Mouse (Mus musculus): ENCODE results near the gene Plk2.

Plk2 gene

GRCm38 (mm10) chr13:110406152-110406551, 11.3 kb downstream of the Plk2 start:
- DNase-seq (ENCODE audit: low spot score in 2 of 2) = peak; percentile 43 to 45

GRCm38 (mm10) chr13:110412572-110413209, 17.8 kb downstream of the Plk2 start:
- no peak for DNase-seq (ENCODE audit: low spot score in 2 of 2)

- DNase-seq (ENCODE audit: low spot score in 2 of 2) = no peak
Measured at GRCm38 (mm10) chr13:110418656-110419055, 23.8 kb downstream of the Plk2 start.

- no peak for DNase-seq (ENCODE audit: low spot score in 2 of 2)
Measured at GRCm38 (mm10) chr13:110419640-110420039, 24.8 kb downstream of the Plk2 start.

GRCm38 (mm10) chr13:110422434-110422833, 27.6 kb downstream of the Plk2 start:
- no peak for DNase-seq (ENCODE audit: low spot score in 2 of 2)

DNA sequence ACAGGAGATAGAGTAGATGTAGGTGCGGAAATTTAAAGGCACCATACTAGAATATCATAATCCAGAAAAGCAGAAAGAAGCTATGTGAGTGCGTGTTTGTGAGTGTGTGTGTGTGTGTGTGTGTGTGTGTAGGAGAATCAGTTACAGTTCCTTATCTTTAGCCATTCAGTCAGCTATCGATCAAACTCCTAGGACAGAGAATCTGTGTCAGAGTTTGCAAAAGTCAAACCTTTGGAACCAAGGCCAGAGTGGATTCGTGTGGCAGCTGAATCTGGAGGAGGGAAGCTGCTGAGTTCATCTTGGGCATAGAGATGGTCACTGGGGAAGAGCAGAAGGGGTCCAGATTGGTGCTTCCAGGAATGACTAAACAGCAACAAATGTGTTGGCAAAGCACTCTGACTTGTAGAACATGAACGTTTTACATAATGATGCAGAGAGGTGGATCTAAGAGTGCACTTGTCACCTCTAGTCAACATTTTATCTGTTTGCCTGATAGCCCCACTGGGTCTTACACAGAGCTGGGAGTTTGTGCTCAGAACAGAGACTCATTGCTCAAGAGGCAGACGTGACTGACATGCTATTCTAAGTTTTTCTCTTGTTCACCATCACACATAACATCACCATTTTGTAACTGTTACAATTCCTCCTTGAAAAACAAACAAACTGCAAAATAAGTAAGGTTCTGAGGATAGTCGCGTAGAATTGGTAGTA, 30.8 kb downstream of the Plk2 start:
- no peak for DNase-seq (ENCODE audit: low spot score in 2 of 2)

DNA sequence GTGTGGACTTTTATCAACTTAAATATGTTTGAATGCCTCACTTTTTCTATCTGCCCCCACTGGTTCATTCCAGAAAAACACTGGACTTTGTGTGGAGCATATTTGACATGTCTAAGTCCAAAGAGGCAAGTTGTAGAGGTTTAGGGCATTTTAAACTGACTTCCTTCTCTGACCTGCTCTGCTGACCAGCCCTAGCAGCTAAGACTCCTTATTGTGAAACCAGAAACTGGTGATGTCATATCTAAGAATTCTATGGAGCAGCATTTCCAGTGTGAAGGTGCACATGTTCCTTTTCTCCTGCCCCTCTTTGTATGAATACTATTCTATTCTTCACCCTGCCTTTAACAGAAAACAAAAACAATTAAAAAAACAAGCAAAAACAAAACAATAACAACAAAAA, 36.5 kb downstream of the Plk2 start:
- DNase-seq (ENCODE audit: low spot score in 2 of 2) = no peak

GRCm38 (mm10) chr13:110432062-110432566, 37.3 kb downstream of the Plk2 start:
- DNase-seq (ENCODE audit: low spot score in 2 of 2) = no peak

DNA sequence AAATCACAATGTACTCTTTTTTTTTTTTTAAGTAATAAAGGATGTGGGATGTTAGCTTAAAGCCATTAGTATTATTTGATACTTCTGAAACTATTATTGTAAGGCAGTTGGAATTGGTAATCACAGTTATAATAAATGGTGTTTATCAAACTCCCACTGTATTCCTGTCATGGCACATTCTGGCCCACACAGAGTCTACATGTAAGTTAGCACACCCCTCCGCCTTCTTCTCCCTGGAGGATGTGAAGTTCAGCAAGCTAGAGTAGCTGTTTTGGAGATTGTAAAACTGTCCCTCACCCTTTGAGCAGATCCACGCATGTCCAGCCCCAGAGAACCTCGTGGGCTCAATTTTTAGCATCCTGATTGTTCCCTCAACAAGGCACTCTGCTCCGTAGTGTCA, 37.8 kb downstream of the Plk2 start:
- no peak for DNase-seq (ENCODE audit: low spot score in 2 of 2)

- DNase-seq (ENCODE audit: low spot score in 2 of 2) = peak in 1 of 2 experiments; percentile 20
Measured at GRCm38 (mm10) chr13:110436692-110437091, 41.8 kb downstream of the Plk2 start.

- DNase-seq (ENCODE audit: low spot score in 2 of 2) = no peak
Measured at GRCm38 (mm10) chr13:110438624-110439023, 43.8 kb downstream of the Plk2 start.

DNA sequence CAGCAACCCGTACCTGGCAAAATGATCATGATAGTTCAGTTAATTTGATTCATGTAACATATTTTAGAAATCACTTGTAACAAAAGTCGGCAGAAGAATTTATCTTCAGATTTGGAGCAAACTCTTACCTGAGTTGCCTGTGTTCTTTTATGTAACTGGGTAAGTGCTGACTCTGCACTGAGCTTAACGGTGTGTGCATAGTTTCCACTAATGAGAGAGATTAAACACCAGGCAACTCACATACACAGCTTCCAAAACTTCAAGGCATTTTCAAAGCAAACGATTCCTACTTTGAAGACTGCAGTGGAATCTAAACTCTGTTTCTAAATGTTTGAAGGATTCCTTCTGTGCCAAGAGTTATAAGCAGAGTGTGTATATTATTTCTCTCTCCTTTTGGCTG, 49.5 kb downstream of the Plk2 start:
- no peak for DNase-seq (ENCODE audit: low spot score in 2 of 2)

GRCm38 (mm10) chr13:110444894-110445293, 50.0 kb downstream of the Plk2 start:
- DNase-seq (ENCODE audit: low spot score in 2 of 2) = peak; percentile 18 to 44

DNA sequence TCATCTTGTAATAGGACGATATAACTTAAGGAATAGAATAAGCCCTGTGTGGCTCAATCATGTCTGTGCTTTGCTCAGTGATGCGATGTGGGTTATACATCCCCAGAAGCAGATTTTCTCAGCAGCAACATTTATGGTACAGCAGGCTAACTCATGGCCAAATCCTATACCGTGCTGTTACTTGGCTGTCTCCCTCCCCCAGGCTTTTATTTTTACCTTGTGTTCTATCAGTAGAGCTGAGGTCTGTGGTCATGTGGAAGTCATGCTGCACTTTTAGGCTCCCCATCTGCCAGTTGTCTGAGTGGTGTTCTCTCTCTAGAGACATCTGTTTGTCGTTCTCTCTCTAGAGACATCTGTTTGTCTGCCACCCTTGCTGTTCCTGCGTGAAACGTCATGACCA, 51.6 kb downstream of the Plk2 start:
- no peak for DNase-seq (ENCODE audit: low spot score in 2 of 2)

GRCm38 (mm10) chr13:110450056-110450455, 55.2 kb downstream of the Plk2 start:
- DNase-seq (ENCODE audit: low spot score in 2 of 2) = no peak

Data from heart, adult 9 months (tissue).